Mouse (Mus musculus) hindbrain, embryonic 16.5 days (tissue): ENCODE results near the gene Wdr18. TPM values are rescaled to one million over a fixed set of nuclear protein-coding genes. Genes with fewer than 3 reads are reported as not detected.

Experiments
- ATAC-seq: fragments of 200-750 bp; cut with Nextera tagmentation; 2 replicates; pipeline ENCODE4 v1.8.0; 2017; ENCODE audit warnings: moderate TSS enrichment, moderate library complexity
- H3K27ac ChIP-seq: fragments of 300-500 bp; sonication (generic); 2 replicates; pipeline ENCODE4 v1.5.1; 2014; ENCODE audit warnings: low read depth, mild to moderate bottlenecking, control low read depth, low read length, moderate library complexity
- H3K27me3 ChIP-seq: fragments of 300-500 bp; sonication (generic); replicated peaks from 2 replicates; pipeline ENCODE4 v1.6.1; 2014; ENCODE audit warnings: low read length; ENCODE audit not compliant: control insufficient read depth, insufficient read depth
- H3K36me3 ChIP-seq: fragments of 300-500 bp; sonication (generic); 2 replicates; pipeline ENCODE4 v1.6.1; 2014; ENCODE audit warnings: mild to moderate bottlenecking, low read length, moderate library complexity, mixed read lengths; ENCODE audit not compliant: control insufficient read depth, insufficient read depth
- H3K4me1 ChIP-seq: fragments of 300-500 bp; sonication (generic); 2 replicates; pipeline ENCODE4 v1.6.1; 2014; ENCODE audit warnings: low read depth, low read length; ENCODE audit not compliant: control insufficient read depth, insufficient read depth
- H3K4me2 ChIP-seq: fragments of 300-500 bp; sonication (generic); 2 replicates; pipeline ENCODE4 v1.6.1; 2014; ENCODE audit warnings: mild to moderate bottlenecking, low read length, control low read depth, moderate library complexity
- H3K4me3 ChIP-seq: fragments of 300-500 bp; sonication (generic); 2 replicates; pipeline ENCODE4 v1.5.1; 2014; ENCODE audit warnings: mild to moderate bottlenecking, low read length, control low read depth, moderate library complexity
- H3K9ac ChIP-seq: fragments of 300-500 bp; sonication (generic); 2 replicates; pipeline ENCODE4 v1.6.1; 2014; ENCODE audit warnings: low read depth, mild to moderate bottlenecking, control low read depth, low read length, moderate library complexity
- H3K9me3 ChIP-seq: fragments of 300-500 bp; sonication (generic); 2 replicates; pipeline ENCODE4 v1.6.1; 2014; ENCODE audit warnings: mild to moderate bottlenecking, low read length, moderate library complexity; ENCODE audit not compliant: control insufficient read depth
- WGBS: fragments of 180-500 bp; shearing (Covaris S2); extraction: QIAGEN DNeasy Blood & Tissue Kit; methylation state at CpG from one replicate; pipeline ENCODE4 v1.1.7; 2014; 5-methylcytosine and 5-hydroxymethylcytosine counted together
- polyA plus RNA-seq: library from polyadenylated mRNA; unstranded; fragments of >200 nt; fragmentation: Nextera tagmentation; extraction: Ambion mirVana; gene quantifications from 2 replicates; pipeline ENCODE4 v1.2.1, GENCODE M21; 2015

The Wdr18 gene
- polyA plus RNA-seq, 1 experiment from 2014 or later: 102 TPM

DNA sequence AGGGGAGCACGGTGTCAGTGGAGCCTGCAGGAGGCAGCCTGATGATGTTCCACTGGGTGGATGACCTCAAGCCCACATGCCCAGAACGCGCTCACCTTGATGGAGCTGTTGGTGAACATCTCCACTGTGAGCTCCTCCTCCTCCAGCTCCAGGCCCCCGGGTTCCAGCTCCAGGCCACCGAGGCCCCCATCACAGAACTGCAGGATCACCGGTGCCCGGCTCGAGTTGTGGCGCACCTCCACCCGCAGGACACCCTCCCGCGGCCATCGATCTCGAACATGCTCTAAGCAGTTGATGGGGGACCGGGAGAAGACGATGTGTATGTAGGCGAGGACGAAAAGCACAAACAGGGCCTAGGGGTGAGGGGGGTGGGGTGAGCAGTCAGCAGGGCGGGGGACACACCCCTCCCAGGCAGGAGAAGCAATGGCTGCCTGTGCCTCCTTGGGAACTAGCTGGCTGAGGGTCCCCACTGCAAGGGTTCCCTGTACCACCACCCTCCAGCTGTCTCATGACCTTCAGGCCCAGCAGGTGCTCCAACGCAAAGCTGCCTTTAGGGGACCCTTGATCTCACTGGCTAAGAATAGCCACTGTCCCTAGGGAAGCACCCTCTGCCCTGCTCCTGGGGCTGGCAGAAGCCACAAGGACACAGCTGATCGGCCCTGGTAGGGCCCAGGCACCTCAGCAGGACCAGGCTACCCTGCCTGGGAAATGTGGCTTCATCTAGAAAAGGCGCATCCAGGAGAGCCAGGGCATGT is 19.6 kb downstream of the Wdr18 start:
- WGBS: 89% methylated on average over 21 of the region's 22 CpGs
- ATAC-seq: no peak
- Histone ChIP-seq H3K4me3 (no peak overlapping the region), H3K27ac (no peak overlapping the region), H3K27me3 (no peaks in the 10 kb centered on the region), H3K36me3 (peaks cover 39% of the 10 kb centered on the region), H3K9me3 (no peaks in the 10 kb centered on the region), H3K9ac (no peak overlapping the region), H3K4me2 (no peak overlapping the region), H3K4me1 (peaks cover 22% of the 10 kb centered on the region)

DNA sequence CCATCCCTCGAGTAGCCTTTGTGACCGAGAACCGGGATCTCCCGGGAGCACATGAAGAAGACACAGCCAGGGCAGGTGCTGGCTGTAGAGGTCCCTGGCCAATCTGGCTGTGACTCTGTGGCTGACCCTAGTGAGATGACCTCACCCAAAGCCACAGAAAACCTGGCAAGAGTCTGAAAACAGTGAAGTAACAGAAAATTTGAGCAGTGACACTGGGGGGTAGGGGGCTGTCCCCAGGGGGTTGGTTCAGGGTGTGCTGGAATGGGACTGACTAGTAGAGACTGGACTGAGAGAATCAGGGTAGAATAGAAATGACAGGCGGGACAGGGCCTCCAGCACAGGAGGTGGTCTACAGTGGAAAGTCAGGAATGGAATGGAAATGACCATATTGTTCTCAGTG is 23.3 kb downstream of the Wdr18 start:
- peak overlapping the region; percentile 80 for H3K4me3 ChIP-seq
- WGBS: 74% methylated on average over 5 of the region's 5 CpGs
- peak overlapping the region; percentile 94 for H3K27ac ChIP-seq
- peak overlapping the region; percentile 98 for H3K4me2 ChIP-seq
- H3K27me3 ChIP-seq: peaks cover 6% of the 10 kb centered on the region
- peaks cover 27% of the 10 kb centered on the region for H3K4me1 ChIP-seq
- H3K9ac ChIP-seq: peak overlapping the region; percentile 93
- H3K9me3 ChIP-seq: no peaks in the 10 kb centered on the region
- no peak for ATAC-seq
- H3K36me3 ChIP-seq: peaks cover 10% of the 10 kb centered on the region

DNA sequence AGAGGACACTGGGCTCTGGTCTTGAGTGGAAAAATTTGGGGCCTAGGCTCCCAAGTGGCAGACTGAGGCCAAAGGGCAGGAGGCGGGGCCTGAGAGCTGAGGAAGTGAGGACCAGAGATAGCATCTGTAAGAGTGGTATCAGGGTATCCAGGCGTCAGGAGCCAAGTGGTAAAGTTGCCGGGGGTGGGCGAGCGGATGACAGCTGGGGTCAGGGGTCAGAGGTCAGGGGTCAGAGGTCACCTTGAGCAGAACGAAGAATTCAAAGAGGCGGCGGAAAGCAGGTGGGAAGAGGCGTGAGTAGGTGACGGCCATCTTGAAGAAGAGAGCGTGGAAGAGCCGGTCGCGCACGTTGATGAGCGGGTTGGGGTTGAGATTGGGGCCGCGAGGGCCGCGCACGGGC is 23.7 kb downstream of the Wdr18 start:
- peaks cover 31% of the 10 kb centered on the region for H3K4me1 ChIP-seq
- peak overlapping the region; percentile 80 for H3K4me3 ChIP-seq
- under 1% methylated on average over 18 of the region's 21 CpGs for WGBS
- H3K9ac ChIP-seq: peak overlapping the region; percentile 93
- H3K27ac ChIP-seq: peak overlapping the region; percentile 94
- ATAC-seq: no peak
- no peaks in the 10 kb centered on the region for H3K9me3 ChIP-seq
- H3K27me3 ChIP-seq: peaks cover 10% of the 10 kb centered on the region
- peaks cover 5% of the 10 kb centered on the region for H3K36me3 ChIP-seq
- H3K4me2 ChIP-seq: peak overlapping the region; percentile 98

DNA sequence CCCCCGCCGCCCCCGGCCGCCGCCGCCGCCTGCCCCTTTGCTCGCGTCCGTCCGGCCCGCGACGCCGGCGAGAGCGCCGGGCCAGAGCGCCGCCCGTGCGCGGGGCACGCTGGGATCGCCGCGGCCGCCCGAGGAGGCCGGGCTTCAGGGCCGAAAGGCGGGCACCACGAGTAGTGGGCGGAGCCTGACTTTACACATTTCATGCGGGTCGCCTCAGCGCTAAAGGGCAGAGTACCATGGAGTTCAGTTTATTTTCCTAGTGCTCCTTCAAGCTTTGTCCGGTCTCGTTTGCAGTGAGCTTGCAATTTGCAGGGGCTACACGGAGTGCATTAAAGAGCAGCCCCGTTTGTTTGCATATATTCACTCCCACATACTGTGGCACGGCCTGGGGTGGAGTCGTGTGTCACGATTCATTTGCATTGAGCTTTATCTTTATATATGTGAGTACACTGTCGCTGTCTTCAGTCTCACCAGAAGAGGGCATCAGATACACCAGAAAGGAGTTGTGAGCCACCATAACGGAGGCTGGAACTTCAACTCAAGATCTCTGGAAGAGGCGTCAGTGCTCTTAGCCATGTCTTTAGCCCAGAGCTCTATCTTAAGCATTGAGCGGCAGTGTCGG is 24.4 kb downstream of the Wdr18 start, which contains the start of gene Tmem259:
Gene Tmem259, minus strand, starts transcription at position 136 of the 622 bp plus-strand sequence.
- Histone ChIP-seq H3K4me1 (peaks cover 31% of the 10 kb centered on the region), H3K9me3 (no peaks in the 10 kb centered on the region), H3K36me3 (no peaks in the 10 kb centered on the region), H3K4me2 (peak within 1 kb of the TSS; percentile 98), H3K9ac (peak within 1 kb of the TSS; percentile 93), H3K27me3 (peaks cover 16% of the 10 kb centered on the region), H3K4me3 (peak within 1 kb of the TSS; percentile 80), H3K27ac (peak within 1 kb of the TSS; percentile 94)
- under 1% methylated on average over 31 of the region's 49 CpGs for WGBS
- ATAC-seq: peak; percentile 83

DNA sequence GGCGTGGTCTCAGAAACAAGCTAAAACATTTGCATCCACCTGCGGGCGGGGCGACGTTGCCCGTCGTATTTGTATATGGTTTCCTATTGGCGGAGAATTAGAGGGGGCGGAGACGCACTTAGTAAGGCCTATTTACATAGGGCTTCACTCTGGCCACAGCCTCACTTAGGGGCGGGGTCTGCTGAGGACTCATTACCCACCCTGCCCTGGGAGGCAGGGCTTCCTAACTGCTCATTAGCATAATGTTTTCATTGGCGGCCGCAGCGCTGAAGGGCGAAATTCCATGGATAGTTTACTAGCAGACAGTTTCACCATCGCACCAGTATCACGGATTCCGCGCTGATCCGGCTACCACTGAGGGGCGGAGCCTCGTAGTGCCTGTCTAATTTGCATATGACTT is 24.9 kb downstream of the Wdr18 start:
- WGBS: under 1% methylated on average over 22 of the region's 22 CpGs
- Histone ChIP-seq H3K4me1 (peaks cover 31% of the 10 kb centered on the region), H3K27me3 (peaks cover 22% of the 10 kb centered on the region), H3K36me3 (no peaks in the 10 kb centered on the region), H3K9ac (peak overlapping the region; percentile 93), H3K4me3 (peak overlapping the region; percentile 80), H3K4me2 (peak overlapping the region; percentile 98), H3K9me3 (no peaks in the 10 kb centered on the region), H3K27ac (peak overlapping the region; percentile 94)
- ATAC-seq: peak; percentile 94

DNA sequence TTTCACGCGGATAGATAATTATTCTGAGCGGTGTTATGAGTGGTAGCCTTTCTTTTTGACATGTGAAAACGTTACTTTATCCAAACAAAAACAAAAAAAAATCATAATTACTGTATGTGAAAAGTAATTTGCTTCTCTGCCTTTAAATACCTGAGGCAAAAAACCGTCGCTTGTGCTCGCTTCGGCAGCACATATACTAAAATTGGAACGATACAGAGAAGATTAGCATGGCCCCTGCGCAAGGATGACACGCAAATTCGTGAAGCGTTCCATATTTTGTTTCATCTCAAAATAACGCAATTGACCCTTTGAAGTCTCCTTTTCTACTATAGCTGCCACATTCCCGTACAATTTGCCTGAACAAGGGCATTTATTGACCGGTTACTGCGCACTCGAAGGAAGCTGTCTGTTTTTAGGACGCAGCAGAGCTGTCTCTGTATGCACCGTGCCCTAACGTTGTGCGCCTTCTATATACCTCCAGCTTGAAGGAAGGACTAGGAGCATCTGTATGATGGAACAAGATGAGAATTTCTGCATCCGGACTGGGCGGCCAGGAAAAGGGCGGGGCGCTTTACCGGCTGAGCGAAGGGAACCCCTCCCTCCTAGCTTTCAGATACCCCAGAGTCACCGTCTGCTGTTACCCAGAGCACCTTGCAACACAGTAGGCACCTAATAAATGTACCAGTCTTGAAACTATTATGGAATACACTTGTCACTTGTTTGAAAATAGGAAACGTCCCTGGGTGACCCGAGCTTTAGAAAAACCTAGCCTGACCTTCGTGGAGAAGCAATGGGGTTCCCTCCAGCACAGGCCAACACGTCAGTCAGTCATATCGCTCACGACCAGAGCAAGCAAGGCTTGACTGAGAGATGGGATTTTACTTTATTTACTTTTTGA is 25.6 kb downstream of the Wdr18 start:
- no peaks in the 10 kb centered on the region for H3K36me3 ChIP-seq
- peaks cover 31% of the 10 kb centered on the region for H3K4me1 ChIP-seq
- peak; percentile 12; the same call in 1 of the 2 replicates for ATAC-seq
- peak overlapping the region; percentile 80 for H3K4me3 ChIP-seq
- peaks cover 24% of the 10 kb centered on the region for H3K27me3 ChIP-seq
- peak overlapping the region; percentile 93 for H3K9ac ChIP-seq
- H3K27ac ChIP-seq: peak overlapping the region; percentile 94
- 3% methylated on average over 35 of the region's 35 CpGs for WGBS
- H3K9me3 ChIP-seq: no peaks in the 10 kb centered on the region
- H3K4me2 ChIP-seq: peak overlapping the region; percentile 98

DNA sequence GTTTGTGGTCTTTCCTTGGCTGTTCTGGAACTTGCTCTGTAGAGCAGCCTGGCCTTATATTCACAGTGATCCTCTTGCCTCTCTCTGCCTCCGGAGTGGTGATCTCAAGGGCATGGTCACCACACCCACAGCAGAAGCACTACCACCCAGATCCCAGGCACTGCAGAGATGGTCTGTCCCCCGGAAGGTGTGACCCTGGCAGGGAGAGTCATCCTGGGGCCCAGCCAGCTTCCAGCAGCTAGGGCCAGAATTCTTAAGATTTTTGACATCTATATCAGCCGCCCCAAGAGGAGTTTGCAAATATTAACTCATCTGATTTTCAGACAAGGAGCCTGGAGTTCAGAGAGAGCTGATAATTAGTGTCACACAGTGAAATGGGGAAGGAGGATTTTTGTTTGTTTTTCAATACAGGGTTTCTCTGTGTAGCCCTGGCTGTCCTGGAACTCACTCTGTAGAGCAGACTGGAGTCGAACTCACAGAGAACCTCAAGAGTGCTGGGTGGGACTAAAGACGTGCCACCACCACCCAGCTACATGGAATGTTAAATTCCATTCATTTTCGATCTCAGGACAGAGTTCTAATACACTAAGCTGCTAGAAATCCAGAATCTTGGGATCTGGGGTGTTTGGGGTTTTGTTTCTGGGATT is 26.4 kb downstream of the Wdr18 start:
- WGBS: 43% methylated on average over 6 of the region's 6 CpGs
- peak overlapping the region; percentile 93 for H3K9ac ChIP-seq
- ATAC-seq: no peak
- peak overlapping the region; percentile 98 for H3K4me2 ChIP-seq
- peak overlapping the region; percentile 94 for H3K27ac ChIP-seq
- peak overlapping the region; percentile 80 for H3K4me3 ChIP-seq
- H3K36me3 ChIP-seq: no peaks in the 10 kb centered on the region
- peaks cover 24% of the 10 kb centered on the region for H3K27me3 ChIP-seq
- H3K4me1 ChIP-seq: peaks cover 27% of the 10 kb centered on the region
- peaks cover 3% of the 10 kb centered on the region; the same call in 1 of the 2 replicates for H3K9me3 ChIP-seq

DNA sequence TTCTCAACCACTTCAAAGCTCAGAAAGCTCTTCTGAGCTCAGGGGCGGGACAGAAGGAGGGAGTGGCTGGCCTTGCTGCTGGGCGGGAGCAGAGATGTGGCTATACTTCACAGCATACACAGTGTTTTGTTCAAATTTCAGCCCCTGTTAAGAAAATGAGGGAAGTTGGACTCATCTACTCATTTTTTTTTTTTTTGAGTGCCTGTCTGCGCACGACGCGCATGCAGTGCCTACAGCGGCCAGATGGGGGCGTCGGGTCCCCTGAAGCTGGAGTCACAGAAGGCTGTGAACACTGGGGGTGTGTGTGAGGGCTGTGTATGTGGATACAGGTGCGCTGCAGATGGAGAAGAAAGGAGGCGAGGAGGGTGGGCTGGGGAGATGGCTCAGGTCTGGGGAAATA is 27.0 kb downstream of the Wdr18 start:
- Histone ChIP-seq H3K36me3 (no peaks in the 10 kb centered on the region), H3K4me2 (peak overlapping the region; percentile 13; the same call in 1 of the 2 replicates), H3K4me1 (peaks cover 23% of the 10 kb centered on the region), H3K9me3 (peaks cover 6% of the 10 kb centered on the region), H3K27me3 (peaks cover 24% of the 10 kb centered on the region), H3K27ac (no peak overlapping the region), H3K9ac (no peak overlapping the region), H3K4me3 (no peak overlapping the region)
- ATAC-seq: no peak
- 4% methylated on average over 11 of the region's 11 CpGs for WGBS
